In genomic region chr4:107126891-107127524, GRCm38 (mm10) we compare ENCODE assay signal across 20 mouse cellular contexts. TPM values are rescaled to one million over a fixed set of nuclear protein-coding genes. Genes with fewer than 3 reads are reported as not detected.
DNase-seq lines count a peak whose midpoint lies in the region; ATAC-seq lines count a peak whose summit lies in the region.
"Had no signal": no experiment of that assay in that cellular context is flagged by ENCODE, and none has a peak within 500 bp of the region (broad histone marks: within the 10 kb centered on the region; RNA-seq: fewer than 3 reads in every experiment).

No protein-coding gene starts in this region.

- H3K9ac ChIP-seq in hindbrain, embryonic 11.5 days (ENCODE audit: low read depth, low read length): no peak overlapping the region
- no peak overlapping the region for H3K9ac ChIP-seq in hindbrain, embryonic 16.5 days (ENCODE audit: low read depth, low read length)
- H3K9ac ChIP-seq in forebrain, embryonic 14.5 days (ENCODE audit: low read length): no peak overlapping the region
- no peak overlapping the region for H3K9ac ChIP-seq in midbrain, embryonic 13.5 days (replicated peaks)
- H3K9ac ChIP-seq: embryonic facial prominence, embryonic 13.5 days; heart, embryonic 12.5 days; kidney, embryonic 15.5 days had no signal

- peak overlapping the region; percentile 58 for H3K27ac ChIP-seq in hindbrain, embryonic 11.5 days (ENCODE audit: low read depth, low read length)
- H3K27ac ChIP-seq in hindbrain, embryonic 16.5 days (ENCODE audit: low read depth, low read length): no peak overlapping the region
- H3K27ac ChIP-seq in embryonic facial prominence, embryonic 10.5 days (replicated peaks): peak overlapping the region; percentile 58; the same call in 1 of the 2 replicates
- peak overlapping the region; percentile 27; the same call in 1 of the 2 replicates for H3K27ac ChIP-seq in forebrain, embryonic 14.5 days (ENCODE audit: low read depth, low read length)
- peak overlapping the region; percentile 80 for H3K27ac ChIP-seq in midbrain, embryonic 13.5 days
- H3K27ac ChIP-seq: embryonic facial prominence, embryonic 13.5 days; kidney, embryonic 15.5 days; layer of hippocampus, adult 2 months had no signal

- no peak overlapping the region for H3K4me2 ChIP-seq in hindbrain, embryonic 11.5 days (replicated peaks; ENCODE audit: low read depth, low read length)
- H3K4me2 ChIP-seq in hindbrain, embryonic 16.5 days (ENCODE audit: low read length): no peak overlapping the region
- H3K4me2 ChIP-seq in forebrain, embryonic 14.5 days (ENCODE audit: low read length): no peak overlapping the region
- no peak overlapping the region for H3K4me2 ChIP-seq in midbrain, embryonic 13.5 days (replicated peaks)
- H3K4me2 ChIP-seq: embryonic facial prominence, embryonic 13.5 days; heart, embryonic 12.5 days; kidney, embryonic 15.5 days had no signal

- 44% methylated on average over 13 of the region's 13 CpGs for WGBS in hindbrain, embryonic 11.5 days
- 40% methylated on average over 13 of the region's 13 CpGs for WGBS in hindbrain, embryonic 16.5 days
- 57% methylated on average over 13 of the region's 13 CpGs for WGBS in embryonic facial prominence, embryonic 10.5 days
- WGBS in forebrain, embryonic 14.5 days: 42% methylated on average over 13 of the region's 13 CpGs
- WGBS in midbrain, embryonic 13.5 days: 35% methylated on average over 13 of the region's 13 CpGs

- peak; percentile 50; the same call in 1 of the 2 replicates for ATAC-seq in hindbrain, embryonic 11.5 days (ENCODE audit: low FRiP score)
- no peak for ATAC-seq in hindbrain, embryonic 16.5 days
- ATAC-seq in forebrain, embryonic 14.5 days: no peak
- ATAC-seq in midbrain, embryonic 13.5 days: peak; percentile 31; the same call in 1 of the 2 replicates
- ATAC-seq: activated CD4-positive, CD25-positive, alpha-beta regulatory T cell, adult 4 months; CD4-positive, CD25-positive, alpha-beta regulatory T cell, adult 4 months had no signal

- no peaks in the 10 kb centered on the region for H3K27me3 ChIP-seq in hindbrain, embryonic 11.5 days (ENCODE audit: control insufficient read depth, insufficient read depth, low read length)
- no peaks in the 10 kb centered on the region for H3K27me3 ChIP-seq in hindbrain, embryonic 16.5 days (replicated peaks; ENCODE audit: control insufficient read depth, insufficient read depth, low read length)
- 0 out of 2 replicates have a peak, but pooled peaks cover 11% of the 10 kb centered on the region for H3K27me3 ChIP-seq in embryonic facial prominence, embryonic 10.5 days (replicated peaks; ENCODE audit: low read depth, poor library complexity, severe bottlenecking)
- H3K27me3 ChIP-seq in forebrain, embryonic 14.5 days (replicated peaks; ENCODE audit: control insufficient read depth, insufficient read depth, low read length): no peaks in the 10 kb centered on the region
- H3K27me3 ChIP-seq in midbrain, embryonic 13.5 days: no peaks in the 10 kb centered on the region
- H3K27me3 ChIP-seq: embryonic facial prominence, embryonic 13.5 days had no signal

- H3K4me3 ChIP-seq in hindbrain, embryonic 11.5 days (ENCODE audit: low read depth, low read length): no peak overlapping the region
- no peak overlapping the region for H3K4me3 ChIP-seq in hindbrain, embryonic 16.5 days (ENCODE audit: low read length)
- no peak overlapping the region for H3K4me3 ChIP-seq in embryonic facial prominence, embryonic 10.5 days
- no peak overlapping the region for H3K4me3 ChIP-seq in forebrain, embryonic 14.5 days (ENCODE audit: low read depth, low read length)
- no peak overlapping the region for H3K4me3 ChIP-seq in midbrain, embryonic 13.5 days (replicated peaks)
- H3K4me3 ChIP-seq: embryonic facial prominence, embryonic 13.5 days; heart, embryonic 12.5 days; kidney, embryonic 15.5 days; layer of hippocampus, adult 2 months had no signal

- peak; percentile 38 for DNase-seq in hindbrain, embryonic 11.5 days (ENCODE audit: low spot score)
- DNase-seq in embryonic facial prominence, embryonic 10.5 days (ENCODE audit: low spot score): no peak
- DNase-seq in forebrain, embryonic 14.5 days (ENCODE audit: low spot score): no peak
- DNase-seq in cerebellum, postnatal 36 days: no peak
- DNase-seq in gastrocnemius, adult 8-10 months (ENCODE audit: low spot score in 2 of 2): no peak
- DNase-seq: cerebellum, adult 2 months; lung, adult 2 months; right cerebral cortex, postnatal 25 days had no signal

- H3K4me1 ChIP-seq in hindbrain, embryonic 11.5 days (replicated peaks; ENCODE audit: control insufficient read depth, insufficient read depth, low read length): peaks cover 9% of the 10 kb centered on the region; the same call in 1 of the 2 replicates
- H3K4me1 ChIP-seq in hindbrain, embryonic 16.5 days (ENCODE audit: control insufficient read depth, insufficient read depth, low read depth, low read length): peaks cover 3% of the 10 kb centered on the region; the same call in 1 of the 2 replicates
- peaks cover 60% of the 10 kb centered on the region for H3K4me1 ChIP-seq in embryonic facial prominence, embryonic 10.5 days
- H3K4me1 ChIP-seq in forebrain, embryonic 14.5 days (ENCODE audit: control insufficient read depth, insufficient read depth, low read length): peaks cover 16% of the 10 kb centered on the region
- H3K4me1 ChIP-seq in midbrain, embryonic 13.5 days (replicated peaks): peaks cover 61% of the 10 kb centered on the region

- H3K36me3 ChIP-seq in hindbrain, embryonic 11.5 days (ENCODE audit: control insufficient read depth, insufficient read depth, low read length): no peaks in the 10 kb centered on the region
- H3K36me3 ChIP-seq in hindbrain, embryonic 16.5 days (ENCODE audit: control insufficient read depth, insufficient read depth, low read length): no peaks in the 10 kb centered on the region
- H3K36me3 ChIP-seq in embryonic facial prominence, embryonic 10.5 days (replicated peaks): no peaks in the 10 kb centered on the region
- no peaks in the 10 kb centered on the region for H3K36me3 ChIP-seq in forebrain, embryonic 14.5 days (ENCODE audit: control insufficient read depth, insufficient read depth, low read length)
- no peaks in the 10 kb centered on the region for H3K36me3 ChIP-seq in midbrain, embryonic 13.5 days
- H3K36me3 ChIP-seq: embryonic facial prominence, embryonic 13.5 days; heart, embryonic 12.5 days; kidney, embryonic 15.5 days had no signal

- no peaks in the 10 kb centered on the region for H3K9me3 ChIP-seq in hindbrain, embryonic 11.5 days (ENCODE audit: control insufficient read depth, low read length)
- no peaks in the 10 kb centered on the region for H3K9me3 ChIP-seq in hindbrain, embryonic 16.5 days (ENCODE audit: control insufficient read depth, low read length)
- H3K9me3 ChIP-seq in embryonic facial prominence, embryonic 10.5 days: no peaks in the 10 kb centered on the region
- no peaks in the 10 kb centered on the region for H3K9me3 ChIP-seq in forebrain, embryonic 14.5 days (replicated peaks; ENCODE audit: control insufficient read depth, low read length)
- H3K9me3 ChIP-seq in midbrain, embryonic 13.5 days: no peaks in the 10 kb centered on the region
- H3K9me3 ChIP-seq: embryonic facial prominence, embryonic 13.5 days; heart, embryonic 12.5 days; kidney, embryonic 15.5 days had no signal

RNA-seq across cellular contexts. Expression of gene Cdcp2, which starts 30.3 kb away (rescaled TPM):
- polyA plus RNA-seq in hindbrain, embryonic 11.5 days (2014; fragmentation: Nextera tagmentation; extraction: Ambion mirVana): 0.13 and 0.20 TPM in 2 replicates
- 0.08 TPM in 1 of 2 replicates, not detected in the other for polyA plus RNA-seq in hindbrain, embryonic 16.5 days (2015; fragmentation: Nextera tagmentation; extraction: Ambion mirVana)
- 0.21 and 0.22 TPM in 2 replicates for polyA plus RNA-seq in embryonic facial prominence, embryonic 10.5 days (2016; fragmentation: Nextera tagmentation; extraction: Ambion mirVana)
- not detected in 2 replicates for polyA plus RNA-seq in forebrain, embryonic 14.5 days (2014; fragmentation: Nextera tagmentation; extraction: Ambion mirVana)
- not detected in 2 replicates for polyA plus RNA-seq in midbrain, embryonic 13.5 days (2015; fragmentation: Nextera tagmentation; extraction: Ambion mirVana)
- not detected for total RNA-seq in gastrocnemius, adult 8-10 months (2022)
- total RNA-seq: gastrocnemius, adult 18-20 months; hematopoietic stem cell, adult 5-6 weeks; layer of hippocampus, adult 2 months; left cerebral cortex, postnatal 25 days; megakaryocyte, adult 5-6 weeks had no signal
- polyA plus RNA-seq: activated CD4-positive, CD25-positive, alpha-beta regulatory T cell, adult 4 months; CD4-positive, CD25-positive, alpha-beta regulatory T cell, adult 4 months; cerebellum, adult 2 months; embryonic facial prominence, embryonic 13.5 days; heart, embryonic 12.5 days; lung, adult 2 months had no signal

RNA-seq across cellular contexts. Expression of gene Tmem59, which starts 51.2 kb away (rescaled TPM):
- polyA plus RNA-seq in hindbrain, embryonic 11.5 days (2014; fragmentation: Nextera tagmentation; extraction: Ambion mirVana): 387 and 390 TPM in 2 replicates
- polyA plus RNA-seq in hindbrain, embryonic 16.5 days (2015; fragmentation: Nextera tagmentation; extraction: Ambion mirVana): 383 and 394 TPM in 2 replicates
- polyA plus RNA-seq in embryonic facial prominence, embryonic 10.5 days (2016; fragmentation: Nextera tagmentation; extraction: Ambion mirVana): 266 and 281 TPM in 2 replicates
- 385 and 418 TPM in 2 replicates for polyA plus RNA-seq in forebrain, embryonic 14.5 days (2014; fragmentation: Nextera tagmentation; extraction: Ambion mirVana)
- polyA plus RNA-seq in midbrain, embryonic 13.5 days (2015; fragmentation: Nextera tagmentation; extraction: Ambion mirVana): 377 and 395 TPM in 2 replicates
- 10 to 100 TPM; 79.9 to 91.5 (median 85.1) TPM for total RNA-seq in gastrocnemius, adult 8-10 months (2022)

RNA-seq across cellular contexts. Expression of gene Tceanc2, which starts 51.9 kb away (rescaled TPM):
- 21.1 and 26.4 TPM in 2 replicates for polyA plus RNA-seq in hindbrain, embryonic 11.5 days (2014; fragmentation: Nextera tagmentation; extraction: Ambion mirVana)
- 16.5 and 26.4 TPM in 2 replicates for polyA plus RNA-seq in hindbrain, embryonic 16.5 days (2015; fragmentation: Nextera tagmentation; extraction: Ambion mirVana)
- 20.7 and 42.7 TPM in 2 replicates for polyA plus RNA-seq in embryonic facial prominence, embryonic 10.5 days (2016; fragmentation: Nextera tagmentation; extraction: Ambion mirVana)
- 28.0 and 29.3 TPM in 2 replicates for polyA plus RNA-seq in forebrain, embryonic 14.5 days (2014; fragmentation: Nextera tagmentation; extraction: Ambion mirVana)
- 28.4 and 45.1 TPM in 2 replicates for polyA plus RNA-seq in midbrain, embryonic 13.5 days (2015; fragmentation: Nextera tagmentation; extraction: Ambion mirVana)
- 10 to 100 TPM; 11.0 to 14.8 (median 11.9) TPM for total RNA-seq in gastrocnemius, adult 8-10 months (2022)

Comparison
In these comparisons a context has a peak if more than half of its experiments do, and no peak if none do; other contexts are left out.
1. ATAC-seq: peak in hindbrain, embryonic 11.5 days (single experiment) and midbrain, embryonic 13.5 days (single experiment); none in hindbrain, embryonic 16.5 days (single experiment) and forebrain, embryonic 14.5 days (single experiment).